9 mouse cellular contexts compared by ENCODE assay signal in genomic region chr3:152166099-152166423, GRCm38 (mm10). TPM values are rescaled to one million over a fixed set of nuclear protein-coding genes. Genes with fewer than 3 reads are reported as not detected.
DNase-seq lines count a peak whose midpoint lies in the region; ATAC-seq and TF ChIP-seq lines count a peak whose summit lies in the region.
"Had no signal": no experiment of that assay in that cellular context is flagged by ENCODE, and none has a peak within 500 bp of the region (broad histone marks: within the 10 kb centered on the region; RNA-seq: fewer than 3 reads in every experiment).

Gene Gipc2 (minus strand): TSS chr3:152166230.

- no peak within 1 kb of the TSS; the same call in 1 of the 2 replicates for H3K27ac ChIP-seq in heart, embryonic 11.5 days (ENCODE audit: low read depth, low read length)
- peak within 1 kb of the TSS; percentile 86 for H3K27ac ChIP-seq in ES-Bruce4 (ENCODE audit: insufficient read depth, low read length)
- peak within 1 kb of the TSS; percentile 10; the same call in 1 of the 2 replicates for H3K27ac ChIP-seq in forebrain, embryonic 13.5 days
- peak within 1 kb of the TSS; percentile 43; the same call in 1 of the 2 replicates for H3K27ac ChIP-seq in liver, embryonic 12.5 days

- peaks cover 5% of the 10 kb centered on the region; the same call in 1 of the 2 replicates for H3K27me3 ChIP-seq in heart, embryonic 11.5 days (ENCODE audit: control insufficient read depth, insufficient read depth, low read length)
- H3K27me3 ChIP-seq in ES-Bruce4 (ENCODE audit: control insufficient read depth, insufficient read depth, low read length, poor library complexity, severe bottlenecking), result no peaks in the 10 kb centered on the region
- peaks cover 11% of the 10 kb centered on the region for H3K27me3 ChIP-seq in forebrain, embryonic 13.5 days
- H3K27me3 ChIP-seq in liver, embryonic 12.5 days (replicated peaks), result peaks cover 50% of the 10 kb centered on the region
- H3K27me3 ChIP-seq: CH12.LX had no signal

- TF ChIP-seq CTCF in ES-Bruce4 (IDR thresholded peaks at IDR 0.05; ENCODE audit: low read depth, low read length), result no peak

- peak within 1 kb of the TSS; percentile 73 for H3K9ac ChIP-seq in heart, embryonic 11.5 days (ENCODE audit: low read depth, low read length)
- H3K9ac ChIP-seq in ES-Bruce4 (ENCODE audit: low read depth, poor library complexity, severe bottlenecking), result peak within 1 kb of the TSS; percentile 40
- peak within 1 kb of the TSS; percentile 73 for H3K9ac ChIP-seq in forebrain, embryonic 13.5 days
- 0 out of 2 replicates have a peak within 1 kb of the TSS, but pooled peaks have one; percentile 43 for H3K9ac ChIP-seq in liver, embryonic 12.5 days

- WGBS in heart, embryonic 11.5 days (ENCODE audit: insufficient replicate concordance), result 13% methylated on average over 10 of the region's 10 CpGs
- 4% methylated on average over 10 of the region's 10 CpGs for WGBS in forebrain, embryonic 13.5 days
- 13% methylated on average over 10 of the region's 10 CpGs for WGBS in liver, embryonic 12.5 days (ENCODE audit: insufficient replicate concordance)

- intact Hi-C loops in heart, postnatal 36 days (cut with DNase I), result loop anchor here (2.0 kb wide), 1 partner anchor 27 kb away; no protein-coding TSS in a partner anchor

- H3K9me3 ChIP-seq in heart, embryonic 11.5 days (replicated peaks; ENCODE audit: control insufficient read depth, low read length), result no peaks in the 10 kb centered on the region
- no peaks in the 10 kb centered on the region for H3K9me3 ChIP-seq in ES-Bruce4 (replicated peaks; ENCODE audit: control insufficient read depth, insufficient read depth, low read length, poor library complexity, severe bottlenecking)
- no peaks in the 10 kb centered on the region for H3K9me3 ChIP-seq in forebrain, embryonic 13.5 days (replicated peaks)
- no peaks in the 10 kb centered on the region for H3K9me3 ChIP-seq in liver, embryonic 12.5 days (replicated peaks)

- peaks cover 13% of the 10 kb centered on the region for H3K4me1 ChIP-seq in heart, embryonic 11.5 days (ENCODE audit: control insufficient read depth, insufficient read depth, low read length)
- no peaks in the 10 kb centered on the region for H3K4me1 ChIP-seq in ES-Bruce4 (ENCODE audit: control insufficient read depth, insufficient read depth, low read length)
- peaks cover 22% of the 10 kb centered on the region for H3K4me1 ChIP-seq in forebrain, embryonic 13.5 days
- H3K4me1 ChIP-seq in liver, embryonic 12.5 days, result peaks cover 43% of the 10 kb centered on the region

- peak within 1 kb of the TSS; percentile 55 for H3K4me3 ChIP-seq in heart, embryonic 11.5 days (ENCODE audit: low read depth, low read length)
- peak within 1 kb of the TSS; percentile 79 for H3K4me3 ChIP-seq in ES-Bruce4 (ENCODE audit: low read depth, low read length)
- peak within 1 kb of the TSS; percentile 54 for H3K4me3 ChIP-seq in forebrain, embryonic 13.5 days
- peak within 1 kb of the TSS; percentile 55 for H3K4me3 ChIP-seq in liver, embryonic 12.5 days

- ATAC-seq in heart, embryonic 11.5 days (replicated peaks; ENCODE audit: insufficient number of reproducible peaks, low FRiP score, low TSS enrichment), result no peak
- no peak; the same call in 1 of the 2 replicates for ATAC-seq in forebrain, embryonic 13.5 days
- no peak for ATAC-seq in liver, embryonic 12.5 days

- no peaks in the 10 kb centered on the region for H3K36me3 ChIP-seq in heart, embryonic 11.5 days (ENCODE audit: control insufficient read depth, insufficient read depth, low read length)
- no peaks in the 10 kb centered on the region for H3K36me3 ChIP-seq in ES-Bruce4 (ENCODE audit: control insufficient read depth, insufficient read depth, low read length, poor library complexity, severe bottlenecking)
- no peaks in the 10 kb centered on the region for H3K36me3 ChIP-seq in forebrain, embryonic 13.5 days (ENCODE audit: poor library complexity, severe bottlenecking)
- H3K36me3 ChIP-seq in liver, embryonic 12.5 days, result no peaks in the 10 kb centered on the region

- TF ChIP-seq EP300 in ES-Bruce4 (IDR thresholded peaks at IDR 0.05; ENCODE audit: insufficient read depth, low read depth, low read length), result no peak

- DNase-seq in heart, postnatal 36 days, result no peak
- no peak for DNase-seq in adrenal gland, postnatal 14 days
- DNase-seq in cerebellum, postnatal 14 days, result no peak
- DNase-seq in thymus, postnatal 25 days, result no peak

- peak within 1 kb of the TSS; percentile 88 for H3K4me2 ChIP-seq in heart, embryonic 11.5 days
- H3K4me2 ChIP-seq in forebrain, embryonic 13.5 days, result peak within 1 kb of the TSS; percentile 98
- H3K4me2 ChIP-seq in liver, embryonic 12.5 days, result peak within 1 kb of the TSS; percentile 68

- no peak for TF ChIP-seq POLR2A in ES-Bruce4 (IDR thresholded peaks at IDR 0.05; ENCODE audit: insufficient read depth, low read length)

RNA-seq across cellular contexts. Expression of gene Gipc2, which starts in this region (rescaled TPM):
- 3.8 and 4.4 TPM in 2 replicates for polyA plus RNA-seq in heart, embryonic 11.5 days (2014; fragmentation: Nextera tagmentation; extraction: Ambion mirVana)
- total RNA-seq in heart, postnatal 36 days (2021), result 1 to 10 TPM; 3.5 to 3.6 TPM
- polyA plus RNA-seq in ES-Bruce4 (2011; ENCODE audit: insufficient read depth, insufficient read length, low read depth, missing spikeins), result 17.1 and 19.9 TPM in 2 replicates
- 2.1 and 2.6 TPM in 2 replicates for polyA plus RNA-seq in forebrain, embryonic 13.5 days (2015; fragmentation: Nextera tagmentation; extraction: Ambion mirVana)
- 11.3 and 12.3 TPM in 2 replicates for polyA plus RNA-seq in liver, embryonic 12.5 days (2016; fragmentation: Nextera tagmentation; extraction: Ambion mirVana)
- 0.96 and 2.8 TPM in 2 replicates for total RNA-seq in adrenal gland, postnatal 14 days (2021)
